ENCODE assay signal across 8 mouse cellular contexts in the genomic region with DNA sequence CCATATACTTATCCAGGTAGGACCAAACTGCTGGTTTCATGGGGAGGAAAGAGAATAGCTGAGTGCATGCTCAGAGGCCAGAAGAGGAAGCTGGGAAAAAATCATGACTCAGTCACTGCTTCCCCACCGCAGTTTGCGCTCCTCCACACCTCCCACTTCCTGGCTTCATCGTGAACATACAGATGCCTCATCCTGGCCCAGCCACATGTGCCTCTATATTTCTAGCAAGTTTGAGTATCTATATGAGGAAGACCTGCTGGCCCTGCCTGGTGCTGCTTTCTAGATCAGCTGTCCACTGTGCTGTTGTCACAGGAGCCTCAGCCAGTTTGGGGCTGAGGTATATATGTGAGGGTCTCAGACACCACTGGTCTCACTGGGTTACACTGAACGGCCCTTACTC.
DNase-seq lines count a peak whose midpoint lies in the region; ATAC-seq and TF ChIP-seq lines count a peak whose summit lies in the region.
"Had no signal": no experiment of that assay in that cellular context is flagged by ENCODE, and none has a peak within 500 bp of the region (broad histone marks: within the 10 kb centered on the region; RNA-seq: fewer than 3 reads in every experiment).

No protein-coding gene starts in this region.

- no peak for DNase-seq in limb, embryonic 10.5 days (ENCODE audit: low spot score)
- peak; percentile 92 for DNase-seq in brain, adult 2 months (ENCODE audit: low read depth, low spot score)
- DNase-seq in right cerebral cortex, postnatal 14 days, result peak; percentile 47
- no peak for DNase-seq in kidney, adult 9 months
- DNase-seq in gastrocnemius, adult 2 months, result no peak

- no peak overlapping the region for H3K4me2 ChIP-seq in limb, embryonic 13.5 days (replicated peaks)
- H3K4me2 ChIP-seq: embryonic facial prominence, embryonic 15.5 days had no signal

- no peaks in the 10 kb centered on the region for H3K27me3 ChIP-seq in limb, embryonic 13.5 days
- H3K27me3 ChIP-seq in limb, embryonic 10.5 days (ENCODE audit: low read depth, poor library complexity, severe bottlenecking), result no peaks in the 10 kb centered on the region
- H3K27me3 ChIP-seq: embryonic facial prominence, embryonic 15.5 days had no signal

- no peaks in the 10 kb centered on the region for H3K9me3 ChIP-seq in limb, embryonic 13.5 days
- no peaks in the 10 kb centered on the region for H3K9me3 ChIP-seq in limb, embryonic 10.5 days (replicated peaks)
- H3K9me3 ChIP-seq: embryonic facial prominence, embryonic 15.5 days had no signal

- no peak for TF ChIP-seq CTCF in gastrocnemius, adult 2 months (IDR thresholded peaks at IDR 0.05)

- H3K27ac ChIP-seq in limb, embryonic 13.5 days, result no peak overlapping the region
- no peak overlapping the region for H3K27ac ChIP-seq in limb, embryonic 10.5 days
- no peak overlapping the region for H3K27ac ChIP-seq in gastrocnemius, adult 2 months

- peaks cover 53% of the 10 kb centered on the region for H3K36me3 ChIP-seq in limb, embryonic 13.5 days
- H3K36me3 ChIP-seq in limb, embryonic 10.5 days, result peaks cover 55% of the 10 kb centered on the region

- H3K4me3 ChIP-seq in limb, embryonic 13.5 days, result no peak overlapping the region
- H3K4me3 ChIP-seq in limb, embryonic 10.5 days, result no peak overlapping the region
- H3K4me3 ChIP-seq in gastrocnemius, adult 2 months, result no peak overlapping the region
- H3K4me3 ChIP-seq: embryonic facial prominence, embryonic 15.5 days had no signal

- ATAC-seq in limb, embryonic 13.5 days (ENCODE audit: low FRiP score, low read depth), result 0 out of 2 replicates have a peak, but pooled peaks have one; percentile 31
- ATAC-seq in inflammation-experienced regulatory T-cells, adult 6 months, result peak; percentile 49

- H3K9ac ChIP-seq in limb, embryonic 13.5 days, result no peak overlapping the region
- H3K9ac ChIP-seq: embryonic facial prominence, embryonic 15.5 days had no signal

- intact Hi-C loops in gastrocnemius, adult 2 months (cut with DNase I), result loop anchor here (5.0 kb wide), 1 partner anchor 116 kb away; a partner anchor contains a TSS

- H3K4me1 ChIP-seq in limb, embryonic 13.5 days, result peaks cover 10% of the 10 kb centered on the region; the same call in 1 of the 2 replicates
- H3K4me1 ChIP-seq in limb, embryonic 10.5 days, result peaks cover 6% of the 10 kb centered on the region; the same call in 1 of the 2 replicates

- WGBS in limb, embryonic 13.5 days, result 78% methylated on average over 4 of the region's 4 CpGs
- WGBS in limb, embryonic 10.5 days, result 88% methylated on average over 4 of the region's 4 CpGs

Comparison
In these comparisons a context has a peak if more than half of its experiments do, and no peak if none do; other contexts are left out.
1. DNase-seq: peak in brain, adult 2 months (single experiment) and right cerebral cortex, postnatal 14 days (single experiment); none in limb, embryonic 10.5 days (single experiment), kidney, adult 9 months (single experiment) and gastrocnemius, adult 2 months (single experiment).